Mouse (Mus musculus) left cerebral cortex, postnatal 36 days (tissue): Measurements from ENCODE around the gene Tspan14. TPM values are rescaled to one million over a fixed set of nuclear protein-coding genes. Genes with fewer than 3 reads are reported as not detected.

Experiments used
- total RNA-seq, 2 experiments: library from RNA; stranded (reverse); gene quantifications; 2 replicates each; pipeline ENCODE4 v1.2.3; 2021

The Tspan14 gene
- total RNA-seq, 2 experiments from 2014 or later: 54.2 to 56.6 TPM

Other genes with a start within 250 kb of the Tspan14 start
- 1 to 10 TPM; 2.7 to 7.9 TPM for gene Sh2d4b, start 73.5 kb downstream of the Tspan14 start, total RNA-seq
- gene Fam213a, start 47.0 kb upstream of the Tspan14 start, total RNA-seq: 100 to 1,000 TPM; 118 to 125 TPM
- 1 to 10 TPM in 1 of 2 experiments, not detected in 1; 1.4 TPM for gene Dydc2, start 102.4 kb upstream of the Tspan14 start, total RNA-seq
- gene Dydc1, start 106.1 kb upstream of the Tspan14 start, total RNA-seq: not detected
- not detected for gene Mat1a, start 138.2 kb upstream of the Tspan14 start, total RNA-seq
- gene Sftpa1, start 165.0 kb upstream of the Tspan14 start, total RNA-seq: not detected
- not detected for gene Mbl1, start 184.7 kb upstream of the Tspan14 start, total RNA-seq
- not detected for gene Sftpd, start 218.3 kb upstream of the Tspan14 start, total RNA-seq